Mouse (Mus musculus): Measurements from ENCODE around the gene Olfr845.

Gene Olfr845

GRCm38 (mm10) chr9:19336157-19336556 lies at the start of gene Olfr845:
Olfr845 (plus strand) TSS chr9:19336457.
- no peak for DNase-seq (ENCODE audit: low spot score in 2 of 2)

- no peak for DNase-seq (ENCODE audit: low spot score in 2 of 2)
Observed at GRCm38 (mm10) chr9:19316047-19316446, 20.2 kb upstream of the Olfr845 start, which contains the start of gene Olfr844. Olfr844 (plus strand) TSS chr9:19316347.

- no peak for DNase-seq (ENCODE audit: low spot score in 2 of 2)
Observed at GRCm38 (mm10) chr9:19363905-19364304, 27.6 kb downstream of the Olfr845 start, which contains the start of gene Olfr846. Olfr846 (minus strand) TSS chr9:19364005.

- no peak for DNase-seq (ENCODE audit: low spot score in 2 of 2)
Observed at GRCm38 (mm10) chr9:19378569-19378968, 42.3 kb downstream of the Olfr845 start, which contains the start of gene Olfr847. Olfr847 (minus strand) TSS chr9:19378669.

All from spleen, postnatal 10 days (tissue).